Mouse (Mus musculus) liver, adult 2 months (tissue): ENCODE data around the gene Nbas.

ENCODE experiments used
- CTCF ChIP-seq: fragments of 200-500 bp; IDR thresholded peaks from 2 replicates; pipeline ENCODE4 v1.5.1; 2011; ENCODE audit warnings: low read depth, low read length, control low read depth
- POLR2A ChIP-seq: fragments of 200-500 bp; IDR thresholded peaks from 2 replicates; pipeline ENCODE4 v1.6.1; 2011; ENCODE audit warnings: low read length, control low read depth; ENCODE audit not compliant: insufficient read depth; ENCODE audit errors: extremely low read depth

- TF ChIP-seq CTCF (no peak), POLR2A (no peak)
These were observed 46.1 kb downstream of the Nbas start for GRCm38 (mm10) chr12:13315081-13315480.
